Mouse (Mus musculus) olfactory bulb, adult 2 months (tissue): ENCODE results near the gene Ulk2.

Source experiments
- CTCF ChIP-seq: fragments of 200-500 bp; IDR thresholded peaks from 2 replicates; pipeline ENCODE4 v1.5.1; 2012; ENCODE audit warnings: low read depth, mild to moderate bottlenecking, low read length, moderate library complexity; ENCODE audit not compliant: insufficient read depth
- POLR2A ChIP-seq: fragments of 200-500 bp; IDR thresholded peaks from 2 replicates; pipeline ENCODE4 v1.6.1; 2012; ENCODE audit warnings: mild to moderate bottlenecking, low read depth, low read length, moderate library complexity; ENCODE audit not compliant: insufficient read depth

- TF ChIP-seq CTCF (no peak), POLR2A (no peak)
These were observed 27.3 kb upstream of the Ulk2 start for GRCm38 (mm10) chr11:61882183-61882582.
